In genomic region chr13:26953834-26954233, GRCm38 (mm10) we compare ENCODE assay signal across 24 mouse cellular contexts.
"Had no signal": no experiment of that assay in that cellular context is flagged by ENCODE, and none has a peak within 500 bp of the region (broad histone marks: within the 10 kb centered on the region; RNA-seq: fewer than 3 reads in every experiment).

No protein-coding gene starts in this region.

- H3K4me1 ChIP-seq: heart, embryonic 10.5 days; heart, embryonic 12.5 days; hindbrain, embryonic 12.5 days; intestine, embryonic 15.5 days; limb, embryonic 13.5 days; limb, embryonic 15.5 days; liver, embryonic 12.5 days had no signal

- ATAC-seq: hindbrain, embryonic 16.5 days; inflammation-experienced regulatory T-cells, adult 6 months; intestine, embryonic 15.5 days; intestine, postnatal 0 days; liver, embryonic 12.5 days had no signal

- H3K4me3 ChIP-seq: heart, embryonic 10.5 days; heart, embryonic 12.5 days; hindbrain, embryonic 12.5 days; intestine, embryonic 15.5 days; layer of hippocampus, adult 2 months; left cerebral cortex, adult 2 months; limb, embryonic 13.5 days; limb, embryonic 15.5 days; liver, embryonic 12.5 days had no signal

- H3K36me3 ChIP-seq: heart, embryonic 10.5 days; heart, embryonic 12.5 days; hindbrain, embryonic 12.5 days; intestine, embryonic 15.5 days; limb, embryonic 13.5 days; limb, embryonic 15.5 days; liver, embryonic 12.5 days had no signal

- H3K27me3 ChIP-seq: heart, embryonic 12.5 days; hindbrain, embryonic 12.5 days; intestine, embryonic 15.5 days; limb, embryonic 13.5 days; limb, embryonic 15.5 days; liver, embryonic 12.5 days had no signal

- H3K9me3 ChIP-seq: heart, embryonic 10.5 days; heart, embryonic 12.5 days; hindbrain, embryonic 12.5 days; intestine, embryonic 15.5 days; limb, embryonic 13.5 days; limb, embryonic 15.5 days; liver, embryonic 12.5 days had no signal

- H3K27ac ChIP-seq: heart, embryonic 10.5 days; hindbrain, embryonic 12.5 days; hindbrain, embryonic 14.5 days; intestine, embryonic 15.5 days; layer of hippocampus, adult 2 months; left cerebral cortex, adult 2 months; limb, embryonic 13.5 days; limb, embryonic 15.5 days; liver, embryonic 12.5 days; liver, embryonic 14.5 days had no signal

- DNase-seq: gastrocnemius, postnatal 14 days; gastrocnemius, postnatal 36 days; heart, adult 18-20 months; heart, postnatal 14 days; heart, postnatal 36 days; kidney, adult 18-20 months; kidney, adult 8-10 months; kidney, postnatal 10 days; kidney, postnatal 25 days; kidney, postnatal 4 days had no signal
